ENCODE assay signal across 11 mouse cellular contexts in the genomic region with DNA sequence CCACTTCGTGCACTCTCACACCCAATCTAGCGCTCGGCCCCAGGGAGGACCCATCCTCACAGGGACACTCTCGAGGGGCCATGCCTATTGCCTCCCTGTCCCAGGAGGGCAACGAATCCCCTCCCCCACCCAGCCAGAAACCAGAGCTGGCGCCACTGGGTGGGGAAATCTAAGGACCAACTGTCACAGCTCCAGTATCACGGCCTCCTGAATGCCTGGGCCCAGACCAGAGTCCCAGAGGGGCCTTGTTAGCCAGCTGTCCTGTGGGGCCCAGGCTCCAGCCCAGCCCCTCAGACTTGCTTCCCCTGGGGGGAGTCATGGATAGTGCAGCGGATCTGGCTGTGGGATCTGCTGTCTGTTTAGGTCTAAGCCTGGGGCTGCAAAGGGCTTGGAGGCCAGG. TPM values are rescaled to one million over a fixed set of nuclear protein-coding genes. Genes with fewer than 3 reads are reported as not detected.
DNase-seq lines count a peak whose midpoint lies in the region; ATAC-seq and TF ChIP-seq lines count a peak whose summit lies in the region.
"Had no signal": no experiment of that assay in that cellular context is flagged by ENCODE, and none has a peak within 500 bp of the region (broad histone marks: within the 10 kb centered on the region; RNA-seq: fewer than 3 reads in every experiment).

No protein-coding gene starts in this region.

- peaks cover 64% of the 10 kb centered on the region for H3K4me1 ChIP-seq in forebrain, embryonic 10.5 days
- peaks cover 26% of the 10 kb centered on the region for H3K4me1 ChIP-seq in hindbrain, postnatal 0 days (ENCODE audit: insufficient read depth, low read length)
- H3K4me1 ChIP-seq in neural tube, embryonic 13.5 days (replicated peaks) = peaks cover 55% of the 10 kb centered on the region

- peak overlapping the region; percentile 80 for H3K27ac ChIP-seq in forebrain, embryonic 10.5 days
- 0 out of 2 replicates have a peak overlapping the region, but pooled peaks have one; percentile 36 for H3K27ac ChIP-seq in hindbrain, postnatal 0 days
- H3K27ac ChIP-seq in neural tube, embryonic 13.5 days (replicated peaks) = peak overlapping the region; percentile 71

- peak overlapping the region; percentile 93 for H3K4me3 ChIP-seq in forebrain, embryonic 10.5 days
- H3K4me3 ChIP-seq in hindbrain, postnatal 0 days (ENCODE audit: low read length) = no peak overlapping the region
- peak overlapping the region; percentile 25 for H3K4me3 ChIP-seq in neural tube, embryonic 13.5 days
- H3K4me3 ChIP-seq: megakaryocyte, embryonic 14.5 days had no signal

- WGBS in forebrain, embryonic 10.5 days = 32% methylated on average over 8 of the region's 8 CpGs
- WGBS in hindbrain, postnatal 0 days = 23% methylated on average over 8 of the region's 8 CpGs
- WGBS in neural tube, embryonic 13.5 days = 20% methylated on average over 8 of the region's 8 CpGs

- H3K4me2 ChIP-seq in hindbrain, postnatal 0 days (ENCODE audit: low read depth, low read length) = no peak overlapping the region
- peak overlapping the region; percentile 99 for H3K4me2 ChIP-seq in neural tube, embryonic 13.5 days

- H3K9me3 ChIP-seq in forebrain, embryonic 10.5 days = no peaks in the 10 kb centered on the region
- no peaks in the 10 kb centered on the region for H3K9me3 ChIP-seq in hindbrain, postnatal 0 days (ENCODE audit: low read length)
- H3K9me3 ChIP-seq in neural tube, embryonic 13.5 days = no peaks in the 10 kb centered on the region
- H3K9me3 ChIP-seq: megakaryocyte, embryonic 14.5 days had no signal

- no peak for TF ChIP-seq CTCF in hindbrain, postnatal 0 days (IDR thresholded peaks at IDR 0.05; ENCODE audit: low read depth)

- ATAC-seq in hindbrain, postnatal 0 days = no peak
- no peak for ATAC-seq in neural tube, embryonic 13.5 days (ENCODE audit: low read depth)

- peak; percentile 42 for DNase-seq in kidney, postnatal 10 days
- no peak for DNase-seq in kidney, adult 18-20 months
- DNase-seq in forebrain, embryonic 10.5 days (ENCODE audit: extremely low spot score, low spot score) = no peak
- DNase-seq in hindbrain, postnatal 0 days (ENCODE audit: low spot score) = no peak
- no peak for DNase-seq in frontal cortex, postnatal 36 days (ENCODE audit: low spot score in 2 of 2)
- no peak for DNase-seq in right cerebral cortex, adult 18-20 months
- DNase-seq in cerebellum, adult 18-20 months = no peak
- DNase-seq: cerebellum, adult 9-11 months; kidney, adult 9 months had no signal

- 0 out of 2 replicates have a peak overlapping the region, but pooled peaks have one; percentile 6 for H3K9ac ChIP-seq in hindbrain, postnatal 0 days (replicated peaks; ENCODE audit: low read length)
- peak overlapping the region; percentile 70 for H3K9ac ChIP-seq in neural tube, embryonic 13.5 days

- H3K36me3 ChIP-seq in forebrain, embryonic 10.5 days (replicated peaks) = peaks cover 34% of the 10 kb centered on the region
- no peaks in the 10 kb centered on the region for H3K36me3 ChIP-seq in hindbrain, postnatal 0 days (ENCODE audit: insufficient read depth, low read length)
- peaks cover 23% of the 10 kb centered on the region for H3K36me3 ChIP-seq in neural tube, embryonic 13.5 days

- no peaks in the 10 kb centered on the region for H3K27me3 ChIP-seq in forebrain, embryonic 10.5 days (ENCODE audit: poor library complexity, severe bottlenecking)
- H3K27me3 ChIP-seq in hindbrain, postnatal 0 days (ENCODE audit: insufficient read depth, low read length) = no peaks in the 10 kb centered on the region
- no peaks in the 10 kb centered on the region for H3K27me3 ChIP-seq in neural tube, embryonic 13.5 days

RNA-seq across cellular contexts. Expression of a gene that starts 4.6 kb away (rescaled TPM):
- 27.4 and 28.6 TPM in 2 replicates for polyA plus RNA-seq in forebrain, embryonic 10.5 days (2016; fragmentation: Nextera tagmentation; extraction: Ambion mirVana)
- 52.3 and 54.5 TPM in 2 replicates for total RNA-seq in hindbrain, postnatal 0 days (2014; rRNA removed)
- polyA plus RNA-seq in hindbrain, postnatal 0 days (2015; fragmentation: Nextera tagmentation; extraction: Ambion mirVana) = 13.9 and 15.3 TPM in 2 replicates
- 32.5 and 33.7 TPM in 2 replicates for polyA plus RNA-seq in neural tube, embryonic 13.5 days (2015; fragmentation: Nextera tagmentation; extraction: Ambion mirVana)

RNA-seq across cellular contexts. Expression of a gene that starts 17.8 kb away (rescaled TPM):
- polyA plus RNA-seq in forebrain, embryonic 10.5 days (2016; fragmentation: Nextera tagmentation; extraction: Ambion mirVana) = 11.6 and 11.8 TPM in 2 replicates
- total RNA-seq in hindbrain, postnatal 0 days (2014; rRNA removed) = 59.7 and 60.8 TPM in 2 replicates
- polyA plus RNA-seq in hindbrain, postnatal 0 days (2015; fragmentation: Nextera tagmentation; extraction: Ambion mirVana) = 59.1 and 61.1 TPM in 2 replicates
- polyA plus RNA-seq in neural tube, embryonic 13.5 days (2015; fragmentation: Nextera tagmentation; extraction: Ambion mirVana) = 41.9 and 45.3 TPM in 2 replicates

RNA-seq across cellular contexts. Expression of a gene that starts 20.5 kb away (rescaled TPM):
- 2.8 and 4.0 TPM in 2 replicates for polyA plus RNA-seq in forebrain, embryonic 10.5 days (2016; fragmentation: Nextera tagmentation; extraction: Ambion mirVana)
- total RNA-seq in hindbrain, postnatal 0 days (2014; rRNA removed) = not detected in 2 replicates
- polyA plus RNA-seq in hindbrain, postnatal 0 days (2015; fragmentation: Nextera tagmentation; extraction: Ambion mirVana) = 0.44 and 1.3 TPM in 2 replicates
- not detected in 2 replicates for polyA plus RNA-seq in neural tube, embryonic 13.5 days (2015; fragmentation: Nextera tagmentation; extraction: Ambion mirVana)

RNA-seq across cellular contexts. Expression of a gene that starts 25.3 kb away (rescaled TPM):
- 172 and 174 TPM in 2 replicates for polyA plus RNA-seq in forebrain, embryonic 10.5 days (2016; fragmentation: Nextera tagmentation; extraction: Ambion mirVana)
- 45.1 and 59.2 TPM in 2 replicates for total RNA-seq in hindbrain, postnatal 0 days (2014; rRNA removed)
- 189 and 198 TPM in 2 replicates for polyA plus RNA-seq in hindbrain, postnatal 0 days (2015; fragmentation: Nextera tagmentation; extraction: Ambion mirVana)
- polyA plus RNA-seq in neural tube, embryonic 13.5 days (2015; fragmentation: Nextera tagmentation; extraction: Ambion mirVana) = 161 and 170 TPM in 2 replicates

RNA-seq across cellular contexts. Expression of a gene that starts 26.0 kb away (rescaled TPM):
- 73.4 and 77.4 TPM in 2 replicates for polyA plus RNA-seq in forebrain, embryonic 10.5 days (2016; fragmentation: Nextera tagmentation; extraction: Ambion mirVana)
- 119 and 131 TPM in 2 replicates for total RNA-seq in hindbrain, postnatal 0 days (2014; rRNA removed)
- polyA plus RNA-seq in hindbrain, postnatal 0 days (2015; fragmentation: Nextera tagmentation; extraction: Ambion mirVana) = 29.4 and 29.8 TPM in 2 replicates
- 38.4 and 40.6 TPM in 2 replicates for polyA plus RNA-seq in neural tube, embryonic 13.5 days (2015; fragmentation: Nextera tagmentation; extraction: Ambion mirVana)
